Mouse (Mus musculus): ENCODE results near the gene 8030411F24Rik. TPM values are rescaled to one million over a fixed set of nuclear protein-coding genes. Genes with fewer than 3 reads are reported as not detected.

Gene 8030411F24Rik
- polyA plus RNA-seq, 1 experiment from 2014 or later: not detected

DNA sequence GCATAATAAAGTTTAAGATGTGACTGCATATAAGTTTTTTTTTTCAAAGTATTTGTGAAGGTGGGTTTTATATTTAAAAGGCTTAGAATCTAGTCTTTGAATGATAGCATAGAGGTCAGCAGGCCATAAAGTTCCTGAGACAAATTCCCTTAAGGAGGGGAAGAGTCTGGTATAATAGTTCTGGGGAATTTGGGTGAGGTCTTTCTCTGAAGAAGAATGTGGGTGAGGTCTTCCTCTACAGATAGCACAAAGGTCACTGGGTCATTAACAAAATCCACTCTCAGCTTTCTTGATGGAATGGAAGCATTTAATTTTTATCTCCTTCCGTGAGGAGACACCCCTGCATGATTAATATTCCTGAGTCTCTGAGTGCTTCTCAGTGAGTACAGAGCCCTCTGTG lies 44.2 kb downstream of the 8030411F24Rik start:
- Histone ChIP-seq H3K9me3 (ENCODE audit: control insufficient read depth, low read length) (no peaks in the 10 kb centered on the region), H3K9ac (ENCODE audit: low read length) (no peak overlapping the region), H3K4me1 (ENCODE audit: control insufficient read depth in 2 of 2, insufficient read depth in 2 of 2, low read length in 2 of 2) (no peaks in the 10 kb centered on the region), H3K36me3 (ENCODE audit: control insufficient read depth, insufficient read depth, low read length) (no peaks in the 10 kb centered on the region), H3K4me2 (ENCODE audit: low read length) (no peak overlapping the region), H3K4me3 (ENCODE audit: control insufficient read depth in 1 of 2, insufficient read depth in 1 of 2, low read depth in 1 of 2, low read length in 2 of 2) (no peak overlapping the region), H3K27ac (replicated peaks in 1 of 2; ENCODE audit: control insufficient read depth in 1 of 2, insufficient read depth in 1 of 2, low read depth in 2 of 2, low read length in 2 of 2) (no peak overlapping the region), H3K27me3 (ENCODE audit: control insufficient read depth, insufficient read depth, low read length) (no peaks in the 10 kb centered on the region)
- no peak for ATAC-seq (ENCODE audit: insufficient number of reproducible peaks, insufficient read depth, low FRiP score, low read depth)
- 31% methylated on average over 1 of the region's 1 CpGs for WGBS

DNA sequence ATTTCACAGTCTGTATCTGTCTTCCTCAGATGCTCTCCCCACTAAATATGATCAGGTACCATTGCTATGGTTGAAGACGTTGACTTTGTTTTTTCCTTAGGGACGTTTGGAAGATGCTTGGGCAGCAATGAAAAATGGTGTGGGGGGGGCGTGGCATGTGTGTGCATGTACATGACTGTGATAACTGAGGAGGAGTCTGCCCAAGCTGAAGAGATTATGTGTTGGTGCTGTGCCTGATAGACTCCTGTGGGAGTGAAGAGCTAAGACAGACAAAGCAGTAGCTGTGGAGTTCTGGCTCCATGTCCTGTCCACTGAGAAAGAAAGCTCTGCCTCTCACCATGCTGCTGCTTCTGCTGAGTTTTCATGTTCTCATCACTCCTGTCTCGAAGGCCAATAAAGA lies 53.1 kb downstream of the 8030411F24Rik start, which contains the start of gene Cst9:
Gene Cst9, plus strand, starts transcription at position 236 of the 400 bp plus-strand sequence.
- ATAC-seq (ENCODE audit: insufficient number of reproducible peaks, insufficient read depth, low FRiP score, low read depth): no peak
- Histone ChIP-seq H3K4me2 (ENCODE audit: low read length) (no peak within 1 kb of the TSS), H3K27me3 (ENCODE audit: control insufficient read depth, insufficient read depth, low read length) (no peaks in the 10 kb centered on the region), H3K4me1 (ENCODE audit: control insufficient read depth in 2 of 2, insufficient read depth in 2 of 2, low read length in 2 of 2) (no peaks in the 10 kb centered on the region), H3K4me3 (ENCODE audit: control insufficient read depth in 1 of 2, insufficient read depth in 1 of 2, low read depth in 1 of 2, low read length in 2 of 2) (no peak within 1 kb of the TSS), H3K9ac (ENCODE audit: low read length) (no peak within 1 kb of the TSS), H3K27ac (replicated peaks in 1 of 2; ENCODE audit: control insufficient read depth in 1 of 2, insufficient read depth in 1 of 2, low read depth in 2 of 2, low read length in 2 of 2) (no peak within 1 kb of the TSS), H3K9me3 (ENCODE audit: control insufficient read depth, low read length) (no peaks in the 10 kb centered on the region), H3K36me3 (ENCODE audit: control insufficient read depth, insufficient read depth, low read length) (no peaks in the 10 kb centered on the region)
- 64% methylated on average over 4 of the region's 4 CpGs for WGBS

Other genes starting within 250 kb of the 8030411F24Rik start
- gene Nxt1, start 109.4 kb upstream of the 8030411F24Rik start, polyA plus RNA-seq (2014; fragmentation: Nextera tagmentation; extraction: Ambion mirVana): 46.2 and 52.3 TPM in 2 replicates
- 15.6 and 17.9 TPM in 2 replicates for gene Gzf1, start 101.0 kb upstream of the 8030411F24Rik start, polyA plus RNA-seq (2014; fragmentation: Nextera tagmentation; extraction: Ambion mirVana)
- 3.0 and 3.4 TPM in 2 replicates for gene Napb, start 49.5 kb upstream of the 8030411F24Rik start, polyA plus RNA-seq (2014; fragmentation: Nextera tagmentation; extraction: Ambion mirVana)
- gene Cstl1, start 31.7 kb upstream of the 8030411F24Rik start, polyA plus RNA-seq (2014; fragmentation: Nextera tagmentation; extraction: Ambion mirVana): not detected in 2 replicates
- not detected in 2 replicates for gene Cst11, start 10.5 kb upstream of the 8030411F24Rik start, polyA plus RNA-seq (2014; fragmentation: Nextera tagmentation; extraction: Ambion mirVana)
- not detected in 2 replicates for gene Cst12, start 7.4 kb downstream of the 8030411F24Rik start, polyA plus RNA-seq (2014; fragmentation: Nextera tagmentation; extraction: Ambion mirVana)
- not detected in 2 replicates for gene Cst8, start 16.8 kb downstream of the 8030411F24Rik start, polyA plus RNA-seq (2014; fragmentation: Nextera tagmentation; extraction: Ambion mirVana)
- not detected in 2 replicates for gene Cst13, start 38.1 kb downstream of the 8030411F24Rik start, polyA plus RNA-seq (2014; fragmentation: Nextera tagmentation; extraction: Ambion mirVana)
- gene Cst9, start 53.1 kb downstream of the 8030411F24Rik start, polyA plus RNA-seq (2014; fragmentation: Nextera tagmentation; extraction: Ambion mirVana): 3.0 and 6.8 TPM in 2 replicates
- gene 9230104L09Rik, start 83.0 kb downstream of the 8030411F24Rik start, polyA plus RNA-seq (2014; fragmentation: Nextera tagmentation; extraction: Ambion mirVana): 0.32 TPM in 1 of 2 replicates, not detected in the other
- 901 and 992 TPM in 2 replicates for gene Cst3, start 93.7 kb downstream of the 8030411F24Rik start, polyA plus RNA-seq (2014; fragmentation: Nextera tagmentation; extraction: Ambion mirVana)
- not detected in 2 replicates for gene Gm1330, start 221.2 kb downstream of the 8030411F24Rik start, polyA plus RNA-seq (2014; fragmentation: Nextera tagmentation; extraction: Ambion mirVana)
- gene Gm10750, start 235.2 kb downstream of the 8030411F24Rik start, polyA plus RNA-seq (2014; fragmentation: Nextera tagmentation; extraction: Ambion mirVana): not detected in 2 replicates